Mouse (Mus musculus): ENCODE measurements around the gene Wnt10b.

GRCm38 (mm10) chr15:98821403-98821802 is 43.5 kb upstream of the Wnt10b start:
- TF ChIP-seq CTCF (conservative IDR thresholded peaks at IDR 0.05; ENCODE audit: low read length) (peak; percentile 95), NANOG (IDR thresholded peaks at IDR 0.05; ENCODE audit: borderline replicate concordance, low read length) (no peak)
